Mouse (Mus musculus) cerebellum, adult (tissue): ENCODE data around the gene B230118H07Rik.
A peak's percentile ranks its signal among the peaks of the same experiment; 100 is the strongest.

Experiments
- ATAC-seq: cut with Nextera tagmentation; 2 replicates; pipeline ENCODE4 v1.9.2; 2017; ENCODE audit warnings: mild to moderate bottlenecking, moderate library complexity, mixed read lengths; ENCODE audit not compliant: insufficient number of reproducible peaks, low FRiP score, low TSS enrichment

The B230118H07Rik gene

DNA sequence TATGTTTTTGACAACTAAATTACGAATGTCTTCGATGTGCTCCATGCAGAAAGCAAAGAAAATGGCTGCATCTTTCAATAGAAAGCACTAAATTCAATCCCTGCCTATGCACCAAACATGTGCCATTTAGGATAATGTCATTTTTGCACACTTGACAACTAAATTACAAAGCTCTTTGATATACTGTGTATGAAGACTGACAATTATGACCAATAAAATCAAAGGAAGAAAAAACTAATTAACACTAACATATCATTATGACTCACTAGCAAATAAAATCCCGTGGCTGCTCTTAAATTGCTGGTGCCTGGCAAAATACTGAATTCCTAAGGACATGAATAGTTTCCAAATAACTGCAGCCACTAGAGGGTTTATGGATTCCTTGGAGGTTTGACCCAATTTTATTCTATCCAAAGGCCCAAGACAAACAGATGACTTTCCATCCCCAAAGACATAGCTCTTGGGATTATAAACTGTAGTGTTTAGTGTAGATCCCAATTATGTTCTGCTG, 9.4 kb downstream of the B230118H07Rik start:
- ATAC-seq: no peak

DNA sequence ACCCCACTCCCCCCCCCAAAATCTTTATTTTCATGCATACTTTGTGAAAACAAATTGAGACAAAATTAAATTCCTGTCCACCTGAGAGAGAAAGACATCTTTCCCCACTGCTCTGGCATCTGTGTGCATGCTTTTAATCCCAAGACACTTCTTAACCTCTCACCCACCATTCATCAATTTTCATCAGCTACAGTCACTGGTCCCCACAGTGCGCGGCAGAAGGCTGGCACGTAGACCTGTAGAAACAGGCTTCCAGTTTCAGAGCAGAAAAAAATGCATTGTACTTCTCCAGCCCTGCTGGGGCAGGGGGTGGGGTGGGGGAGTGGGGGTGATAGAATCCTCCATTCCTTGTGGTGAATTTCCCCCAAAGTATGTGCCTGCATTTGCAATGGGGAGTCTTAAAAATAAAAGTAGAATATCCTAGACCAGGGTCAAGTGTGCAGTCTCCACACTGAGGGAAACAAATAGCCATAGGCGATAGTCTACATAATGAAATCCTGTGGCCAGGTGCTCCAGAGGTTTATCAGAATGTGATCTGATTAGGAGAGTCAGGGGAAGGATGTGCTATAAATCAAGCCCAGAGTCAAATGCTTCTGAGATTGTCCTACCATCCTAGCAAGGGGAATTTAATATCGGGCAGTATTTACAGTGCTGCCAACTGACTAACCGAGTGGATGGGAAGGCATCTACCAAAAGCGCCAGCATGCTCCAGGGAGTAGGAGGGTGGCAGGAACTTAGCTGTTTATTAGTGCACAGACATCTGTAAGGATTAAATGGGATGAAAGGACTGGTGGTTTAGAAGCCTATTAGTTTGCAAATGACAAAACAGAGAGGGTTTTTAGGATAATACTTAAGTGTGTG, 10.1 kb downstream of the B230118H07Rik start:
- 0 out of 2 replicates have a peak, but pooled peaks have one; percentile 10 for ATAC-seq

GRCm38 (mm10) chr2:101628297-101629236, 20.8 kb downstream of the B230118H07Rik start:
- ATAC-seq: peak; percentile 99

GRCm38 (mm10) chr2:101627227-101627626, 22.1 kb downstream of the B230118H07Rik start:
- ATAC-seq: no peak

- ATAC-seq: no peak
Measured at GRCm38 (mm10) chr2:101624526-101624925, 24.8 kb downstream of the B230118H07Rik start, which contains the start of gene Rag2. Gene Rag2, plus strand, starts transcription at chr2:101624718.

- no peak for ATAC-seq
Measured at GRCm38 (mm10) chr2:101624011-101624410, 25.3 kb downstream of the B230118H07Rik start.

DNA sequence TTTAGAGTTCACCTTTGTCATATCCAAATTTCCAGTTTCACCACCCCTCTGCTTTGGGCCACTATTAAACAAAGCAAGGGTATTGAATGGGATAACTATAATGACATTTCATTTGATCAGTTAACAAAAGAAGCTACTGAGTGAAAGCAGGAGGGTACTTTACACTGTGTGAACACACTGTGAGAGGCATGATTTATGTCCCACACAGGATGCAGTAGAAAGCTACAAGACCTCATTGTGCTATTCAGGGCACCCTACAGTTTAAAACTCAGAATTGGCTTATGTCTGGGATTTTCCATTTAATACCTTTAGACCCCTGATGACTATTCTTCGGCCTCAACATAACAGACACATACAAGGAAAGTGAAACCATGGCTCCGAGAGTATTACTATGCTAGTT, 26.3 kb downstream of the B230118H07Rik start:
- ATAC-seq: no peak

GRCm38 (mm10) chr2:101621611-101622010, 27.7 kb downstream of the B230118H07Rik start:
- no peak for ATAC-seq

- no peak for ATAC-seq
Measured at GRCm38 (mm10) chr2:101620899-101621298, 28.4 kb downstream of the B230118H07Rik start.

DNA sequence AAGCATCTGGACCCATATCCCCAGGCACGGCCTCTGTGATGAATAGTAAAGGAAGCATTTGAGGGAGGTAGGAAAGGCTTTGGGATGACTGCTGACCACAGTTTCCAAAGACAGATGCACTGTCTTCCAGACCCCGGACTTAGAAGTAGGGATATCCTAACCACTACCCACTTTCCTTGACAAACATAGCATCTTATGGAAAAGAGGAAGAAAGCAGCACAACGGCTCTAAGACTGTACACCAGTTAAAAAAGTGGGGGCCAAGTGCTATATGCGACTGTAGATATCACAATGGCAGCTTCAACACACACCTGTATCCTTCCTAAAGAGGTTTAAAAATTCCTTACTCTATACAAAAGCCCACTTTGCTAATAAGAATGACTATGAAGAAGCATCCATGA, 31.0 kb downstream of the B230118H07Rik start:
- ATAC-seq: no peak

DNA sequence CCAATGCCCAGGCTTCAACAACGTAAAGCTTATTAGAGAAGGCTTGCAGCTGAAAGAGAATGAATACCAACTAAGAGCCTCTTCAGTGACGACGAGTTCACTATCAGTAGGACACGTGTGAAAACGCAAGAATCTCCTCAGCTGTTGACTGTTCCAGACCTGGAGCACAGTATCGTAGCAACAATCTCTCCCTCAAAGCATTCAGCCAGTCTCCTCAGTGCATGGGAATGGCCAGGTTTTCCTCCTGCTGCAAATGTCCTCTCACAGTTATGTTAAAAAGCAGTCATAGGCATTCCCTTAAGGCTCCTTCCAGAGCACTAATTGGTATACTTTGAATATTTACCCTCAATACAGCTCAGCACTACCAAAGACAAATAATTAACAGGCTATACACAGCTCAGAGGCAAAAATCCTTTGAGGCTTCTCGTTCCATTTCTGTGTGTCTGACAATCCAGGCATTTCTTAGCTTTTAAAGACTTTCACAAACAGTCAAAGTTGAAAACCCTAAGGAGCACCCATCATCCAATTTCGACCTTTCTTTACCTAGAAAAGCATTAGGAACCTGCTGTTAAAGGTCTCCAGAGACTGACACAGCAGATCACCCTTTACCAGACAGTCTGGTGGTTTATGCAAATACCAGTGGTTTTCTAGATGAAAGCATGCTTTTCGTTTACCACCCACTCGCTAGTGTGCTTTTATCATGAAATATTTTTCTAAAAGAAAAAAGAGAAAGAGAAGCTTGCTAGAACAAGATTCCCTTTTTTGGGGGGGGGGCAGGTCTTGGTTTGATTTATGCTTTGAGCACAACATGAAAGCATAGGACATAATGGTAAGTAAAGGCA, 33.6 kb downstream of the B230118H07Rik start:
- no peak for ATAC-seq

DNA sequence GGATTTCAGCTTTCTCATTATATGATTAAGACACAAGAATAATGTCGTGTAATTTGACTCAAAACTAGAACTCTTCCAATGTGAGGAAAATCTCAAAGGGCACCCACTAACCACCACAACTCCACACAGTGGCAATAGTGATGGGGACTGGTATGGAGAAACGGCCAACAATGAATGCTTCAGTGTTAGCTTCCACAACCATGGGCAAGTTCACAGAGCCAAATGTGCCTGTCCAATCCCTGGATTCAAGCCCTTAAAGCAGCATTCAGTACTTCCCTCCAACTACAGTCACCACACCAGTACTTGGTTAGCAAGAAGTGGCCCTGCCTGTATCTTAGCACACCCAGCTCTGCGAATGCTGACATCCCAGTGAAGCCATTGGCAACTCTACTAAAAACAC, 38.5 kb downstream of the B230118H07Rik start:
- no peak for ATAC-seq

- no peak for ATAC-seq
Measured at GRCm38 (mm10) chr2:101608232-101608894, 41.0 kb downstream of the B230118H07Rik start.

GRCm38 (mm10) chr2:101603099-101603498, 46.2 kb downstream of the B230118H07Rik start:
- no peak for ATAC-seq

- ATAC-seq: peak; percentile 79; the same call in 1 of the 2 replicates
Measured at GRCm38 (mm10) chr2:101600703-101601102, 48.6 kb downstream of the B230118H07Rik start.

DNA sequence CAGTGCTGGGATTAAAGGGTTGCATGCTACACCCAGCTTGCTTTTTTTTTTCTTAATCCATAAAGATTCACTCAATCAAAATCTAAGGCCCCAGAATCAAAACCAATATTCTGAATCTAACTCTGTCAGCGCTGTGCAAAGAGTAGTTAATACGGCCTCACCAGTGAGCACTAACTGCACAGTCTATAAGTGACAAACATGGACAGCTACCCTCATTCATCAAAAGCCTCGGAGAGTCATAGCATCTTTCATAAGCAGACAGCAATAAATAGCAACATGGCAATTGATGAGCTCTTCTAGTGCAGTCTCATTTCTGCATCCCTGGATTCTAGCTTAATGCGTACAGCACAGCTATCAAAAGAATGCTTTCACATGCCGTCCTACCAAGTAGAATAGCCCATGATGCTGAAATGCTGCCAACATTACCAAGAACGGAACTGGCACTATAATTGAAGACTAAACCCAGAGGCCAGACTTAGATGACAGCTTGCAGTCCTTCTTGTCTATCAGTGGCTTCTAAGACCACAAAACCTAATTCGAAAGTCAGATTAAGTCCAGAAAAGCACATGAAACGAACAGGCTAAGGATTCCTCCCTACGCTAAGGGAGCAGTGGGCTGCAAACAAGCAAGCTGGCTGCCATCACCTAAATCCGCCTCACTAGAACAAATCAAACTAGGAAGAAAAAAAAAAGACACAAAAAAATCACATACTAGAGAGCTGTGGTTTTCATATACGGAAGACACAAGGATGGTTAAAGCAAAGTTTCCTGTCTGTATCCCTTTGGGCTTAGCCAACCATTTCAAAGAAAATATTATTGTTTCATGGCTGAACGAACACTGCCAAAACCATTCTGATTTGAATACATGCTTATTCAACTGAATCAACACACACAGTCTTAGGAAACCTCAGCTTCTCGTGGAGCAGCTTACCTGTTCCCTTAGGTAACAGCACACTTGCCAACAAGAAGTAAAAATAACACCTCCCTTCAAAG, 50.8 kb downstream of the B230118H07Rik start:
- peak; percentile 50 for ATAC-seq

DNA sequence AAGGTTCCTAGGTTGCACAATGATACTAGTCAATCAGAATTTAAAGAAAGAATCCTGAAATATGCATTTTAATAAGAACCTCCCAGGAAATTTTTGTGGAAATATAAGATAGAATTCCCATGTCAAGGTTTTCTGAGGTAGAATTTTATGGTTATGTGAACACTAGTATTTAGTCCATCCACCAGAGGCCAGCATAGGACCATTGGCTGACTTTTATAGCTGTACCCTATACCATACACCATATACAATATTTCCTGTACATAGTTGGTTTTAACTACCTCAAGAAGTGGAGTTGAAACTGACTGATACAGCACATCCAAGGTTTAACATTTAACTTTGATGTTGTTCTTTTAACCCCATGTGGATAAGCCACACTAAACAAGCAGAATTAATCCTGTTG, 52.1 kb downstream of the B230118H07Rik start:
- ATAC-seq: no peak

DNA sequence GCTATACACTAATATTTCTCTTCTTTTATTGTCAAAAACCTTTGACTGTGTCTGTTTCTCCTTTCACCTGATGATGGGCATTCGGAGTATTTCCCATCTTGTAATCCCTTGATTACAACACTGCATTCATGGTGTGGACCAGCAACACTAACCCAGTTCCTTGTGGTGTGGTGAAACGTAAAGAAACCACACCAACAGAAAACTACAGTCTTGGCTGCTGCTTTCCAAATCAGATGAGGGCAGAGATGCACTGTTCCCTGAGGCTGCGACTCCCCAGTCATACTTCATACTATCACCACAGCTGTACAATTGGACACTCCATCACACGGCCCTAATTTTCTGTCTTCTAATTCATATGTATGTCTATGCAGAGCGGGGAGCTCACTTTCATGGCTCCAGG, 54.7 kb downstream of the B230118H07Rik start:
- ATAC-seq: no peak
